Mouse (Mus musculus) embryo, embryonic 10 days (tissue): ENCODE data around the gene Rab7.
A peak's percentile ranks its signal among the peaks of the same experiment; 100 is the strongest.

Experiments used
- DNase-seq: peaks from one replicate; pipeline ENCODE4 v3.0.0-alpha.2; 2015; ENCODE audit warnings: low spot score

Rab7 gene

GRCm38 (mm10) chr6:88044577-88045405, at the start of gene Rab7:
TSS of gene Rab7 (minus strand) at chr6:88045270.
- DNase-seq, result peak; percentile 99

DNA sequence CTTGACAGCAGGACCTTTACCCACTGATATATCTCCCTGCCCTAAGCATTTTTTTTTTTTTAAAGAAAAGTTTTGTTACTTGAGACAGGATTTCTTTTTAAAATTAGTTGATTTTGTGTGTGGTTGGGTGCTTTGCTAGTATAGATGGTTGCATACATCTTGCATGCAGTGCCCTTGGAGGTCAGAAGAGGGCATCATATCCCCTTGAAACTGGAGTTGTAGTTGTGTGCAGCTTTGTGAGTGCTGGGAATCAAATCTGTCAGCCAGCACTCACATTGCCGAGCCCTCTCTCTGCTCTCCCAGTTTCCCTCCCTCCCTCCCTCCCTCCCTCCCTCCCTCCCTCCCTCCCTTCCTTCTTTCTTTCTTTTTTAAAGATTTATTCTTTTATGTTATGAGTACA, 43.9 kb upstream of the Rab7 start:
- no peak for DNase-seq

- DNase-seq, result peak; percentile 94
These were observed 39.4 kb upstream of the Rab7 start, which contains the start of gene Rpn1 for GRCm38 (mm10) chr6:88084278-88085151. TSS of gene Rpn1 (plus strand) at chr6:88084482.

DNA sequence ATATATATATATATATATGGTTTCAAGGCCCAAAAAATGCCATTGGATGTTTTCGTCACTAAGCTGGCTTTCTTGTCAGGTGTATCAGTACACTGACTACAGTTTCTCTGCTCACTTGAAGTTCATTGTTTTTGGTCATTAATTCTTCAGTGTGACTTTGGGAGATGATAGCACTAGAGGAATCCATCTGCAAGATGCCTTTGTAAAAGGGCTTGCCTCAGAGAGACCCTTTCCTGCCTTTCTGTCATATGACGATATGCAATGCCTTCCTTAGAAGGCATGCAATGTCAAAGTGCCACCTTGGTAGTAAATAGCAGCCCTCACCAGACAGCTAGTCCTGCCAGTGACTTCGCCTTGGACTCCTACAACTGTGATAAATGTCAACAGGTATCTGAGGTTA, 38.6 kb upstream of the Rab7 start:
- no peak for DNase-seq

DNA sequence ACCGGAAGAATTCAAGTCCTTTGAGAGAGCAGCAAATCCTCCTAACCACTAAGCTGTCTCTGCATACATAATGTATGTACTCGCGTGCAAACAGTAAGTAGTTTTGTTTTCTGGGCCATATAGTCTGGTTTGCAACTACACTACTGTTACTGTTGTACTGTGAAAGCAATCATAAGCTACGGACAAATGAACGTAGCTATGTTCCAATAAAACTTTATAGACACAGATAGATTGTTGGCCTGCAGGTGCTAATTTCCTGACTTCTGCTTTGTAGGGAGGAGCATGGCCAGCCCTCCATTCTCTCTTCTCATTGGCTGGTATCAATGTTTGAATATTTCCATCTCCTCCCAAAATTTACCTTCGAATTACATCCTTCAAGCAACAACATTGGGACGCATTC, 38.0 kb upstream of the Rab7 start:
- DNase-seq, result no peak

- DNase-seq, result no peak
These were observed 31.0 kb upstream of the Rab7 start for GRCm38 (mm10) chr6:88075960-88076517.

- peak; percentile 99 for DNase-seq
These were observed 29.9 kb upstream of the Rab7 start for GRCm38 (mm10) chr6:88074752-88075554.

- no peak for DNase-seq
These were observed 26.1 kb upstream of the Rab7 start for GRCm38 (mm10) chr6:88071216-88071615.

DNA sequence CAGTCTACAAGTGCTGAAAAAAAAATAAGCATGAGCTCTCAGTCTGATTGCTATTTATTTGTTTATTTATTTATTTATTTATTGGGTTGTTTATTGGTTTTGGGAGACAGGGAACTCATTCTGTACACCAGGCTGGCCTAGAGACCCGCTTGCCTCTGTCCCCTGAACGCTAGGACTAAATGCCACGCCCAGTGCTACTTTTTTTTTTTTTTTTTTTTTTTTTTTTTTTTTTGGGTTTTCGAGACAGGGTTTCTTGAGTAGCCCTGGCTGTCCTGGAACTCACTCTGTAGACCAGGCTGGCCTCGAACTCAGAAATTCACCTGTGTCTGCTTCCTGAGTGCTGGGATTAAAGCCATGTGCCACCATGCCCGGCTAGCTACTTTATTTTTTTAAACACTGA, 25.4 kb upstream of the Rab7 start:
- no peak for DNase-seq

- no peak for DNase-seq
These were observed 23.7 kb upstream of the Rab7 start for GRCm38 (mm10) chr6:88068739-88069138.

GRCm38 (mm10) chr6:88067722-88068121, 22.7 kb upstream of the Rab7 start:
- no peak for DNase-seq

DNA sequence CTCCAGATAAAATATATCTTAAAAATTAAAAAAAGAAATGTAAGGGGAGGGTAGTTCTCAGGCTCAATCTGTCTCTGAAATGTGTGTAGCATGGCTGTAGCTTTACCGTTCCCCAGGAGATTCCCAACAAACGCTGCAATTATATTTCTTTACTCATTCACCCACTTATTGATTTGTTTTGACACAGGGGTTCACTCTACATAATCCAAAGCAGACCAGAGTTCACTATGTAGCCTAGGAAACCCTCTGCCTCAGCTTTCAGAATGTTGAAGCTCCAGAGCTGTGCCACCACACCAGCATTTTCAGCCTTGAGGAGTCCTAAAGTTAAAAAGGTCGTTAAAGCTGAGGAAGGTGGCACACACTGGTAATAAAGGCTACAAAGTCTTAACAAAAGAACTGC, 20.9 kb upstream of the Rab7 start:
- no peak for DNase-seq

DNA sequence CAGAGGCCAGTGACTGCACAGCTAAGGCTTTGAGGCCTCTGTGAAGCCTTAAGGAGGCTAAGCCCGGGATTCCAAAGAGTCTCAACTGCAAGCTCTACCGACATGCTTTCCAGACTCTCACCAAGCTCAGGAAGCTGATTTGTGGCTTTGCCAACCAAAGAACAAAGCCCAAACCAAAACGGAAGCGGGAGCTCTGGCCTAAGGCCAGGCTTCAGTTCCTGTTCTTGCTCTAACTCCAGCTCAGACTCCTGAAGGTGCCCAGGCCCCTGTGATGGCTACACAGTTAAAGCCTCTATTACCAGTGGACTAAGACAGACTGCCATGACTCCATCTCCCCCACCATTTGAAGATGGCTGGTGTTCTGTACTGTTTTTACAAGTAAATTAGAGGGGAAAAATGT, 20.0 kb upstream of the Rab7 start:
- no peak for DNase-seq

DNA sequence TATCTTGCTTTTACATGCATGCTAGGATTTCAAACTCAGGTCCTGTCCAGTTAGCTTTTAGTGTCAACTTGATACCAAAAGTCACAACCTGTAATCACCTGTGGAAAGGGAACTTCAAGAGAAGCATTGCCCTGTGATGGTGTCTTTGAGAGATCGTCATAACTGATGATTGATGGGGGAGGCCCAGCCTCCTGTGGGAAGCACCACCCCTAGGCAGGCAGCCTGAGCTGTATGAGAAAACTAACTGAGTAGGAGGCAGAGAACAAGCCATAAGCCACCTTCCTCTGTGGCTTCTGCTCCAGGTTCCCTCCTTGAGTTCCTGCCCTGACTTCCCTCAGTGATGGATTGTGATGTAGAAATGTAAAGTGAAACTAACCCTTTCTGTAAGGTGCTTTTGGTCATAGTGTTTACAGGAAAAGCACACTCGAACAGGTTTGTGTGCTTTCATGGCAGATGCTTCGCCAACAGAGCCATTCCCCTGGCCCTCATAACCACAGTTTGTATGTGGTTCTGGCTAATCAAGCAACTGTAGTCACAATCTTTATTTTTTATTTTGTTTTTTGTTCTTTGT, 19.1 kb upstream of the Rab7 start:
- no peak for DNase-seq

- DNase-seq, result no peak
These were observed 17.3 kb upstream of the Rab7 start for GRCm38 (mm10) chr6:88062398-88062797.

GRCm38 (mm10) chr6:88061406-88061805, 16.3 kb upstream of the Rab7 start:
- no peak for DNase-seq

- DNase-seq, result no peak
These were observed 15.5 kb upstream of the Rab7 start for GRCm38 (mm10) chr6:88060602-88061001.

DNA sequence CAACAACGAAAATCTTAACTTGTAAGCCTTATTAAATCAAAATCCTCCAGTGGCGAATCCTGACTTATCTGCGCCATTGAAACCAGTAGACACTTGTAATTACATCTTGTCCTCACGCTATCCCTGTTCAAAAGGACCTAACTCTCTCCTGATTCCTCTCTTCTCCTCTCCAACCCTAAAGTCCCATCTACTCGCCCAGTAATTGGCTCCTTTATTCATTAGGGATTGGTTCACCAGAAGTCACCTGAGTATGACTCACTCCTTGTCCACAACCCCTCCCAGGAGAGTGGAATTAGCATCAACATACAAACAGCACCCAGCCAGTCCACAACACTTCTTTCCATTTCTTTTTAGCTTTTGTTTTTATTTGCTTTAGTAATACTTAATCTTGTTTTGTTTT, 14.8 kb upstream of the Rab7 start:
- no peak for DNase-seq

DNA sequence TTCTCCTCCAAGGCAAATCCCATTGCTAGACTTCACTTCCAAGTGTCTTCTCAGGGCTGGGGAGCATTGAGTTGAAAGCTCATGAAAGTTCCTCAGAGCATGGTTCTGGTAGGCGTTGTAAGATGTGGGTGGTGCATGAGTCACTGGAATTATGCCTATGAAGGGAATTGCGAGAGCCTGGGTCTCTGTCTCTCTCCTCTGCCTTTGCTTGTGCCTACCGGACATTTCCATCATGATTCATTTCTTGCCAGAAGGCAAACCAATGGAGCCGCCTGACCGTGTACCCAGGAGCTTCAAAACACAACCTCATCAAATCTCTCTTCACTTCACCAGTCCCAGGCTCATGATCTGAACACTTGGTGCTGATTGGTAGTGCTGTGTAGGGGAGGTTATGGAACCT, 11.8 kb upstream of the Rab7 start:
- DNase-seq, result no peak

DNA sequence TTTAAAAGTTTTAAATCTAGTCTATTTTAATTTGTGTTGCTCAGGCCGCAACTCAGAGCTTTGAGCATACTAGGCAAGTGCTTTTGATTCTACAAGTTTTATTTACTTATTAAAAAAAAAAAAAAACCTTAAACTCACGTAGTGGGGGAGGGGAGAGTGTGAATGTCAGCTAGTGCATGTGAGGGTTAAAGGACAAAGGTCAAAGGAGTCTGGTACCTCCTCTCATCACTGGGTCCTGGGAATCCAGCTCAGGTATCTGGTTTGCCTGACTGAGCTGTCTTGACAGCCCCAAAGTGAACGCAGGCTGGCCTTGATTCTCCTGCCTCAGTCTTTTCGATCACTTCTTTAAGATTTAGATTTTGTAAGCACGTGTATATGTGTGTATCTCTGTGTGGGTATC, 10.6 kb upstream of the Rab7 start:
- DNase-seq, result no peak

GRCm38 (mm10) chr6:88054081-88054835, 9.2 kb upstream of the Rab7 start:
- DNase-seq, result no peak
